Mouse (Mus musculus) bone marrow macrophage, adult 2 months (primary cell): Measurements from ENCODE around the gene Tbx1.

Experiments
- CTCF ChIP-seq: IDR thresholded peaks from 2 replicates; pipeline ENCODE4 v1.5.1; 2012; ENCODE audit warnings: low read depth, mild to moderate bottlenecking, low read length, moderate library complexity
- POLR2A ChIP-seq: IDR thresholded peaks from 2 replicates; pipeline ENCODE4 v1.6.1; 2012; ENCODE audit warnings: mild to moderate bottlenecking, low read depth, low read length, borderline replicate concordance

- TF ChIP-seq CTCF (no peak), POLR2A (no peak)
Measured at GRCm38 (mm10) chr16:18605705-18606104, 15.2 kb upstream of the Tbx1 start.
